Mouse (Mus musculus): ENCODE data around the gene Nr2c2ap.

GRCm38 (mm10) chr8:70118726-70119700 is 12.1 kb upstream of the Nr2c2ap start:
- no peak for TF ChIP-seq CTCF (IDR thresholded peaks at IDR 0.05; ENCODE audit: low read depth)
- TF ChIP-seq EP300 (IDR thresholded peaks at IDR 0.05; ENCODE audit: low read depth) = no peak

Data from liver, postnatal 0 days (tissue).